Mouse (Mus musculus): ENCODE measurements at regions not wholly inside any gene's neighbourhood (a gene's known extent, or its start where the extent isn't known, plus 50 kb on each side); places are given as distances from the start of the nearest gene placed in this dataset.

DNA sequence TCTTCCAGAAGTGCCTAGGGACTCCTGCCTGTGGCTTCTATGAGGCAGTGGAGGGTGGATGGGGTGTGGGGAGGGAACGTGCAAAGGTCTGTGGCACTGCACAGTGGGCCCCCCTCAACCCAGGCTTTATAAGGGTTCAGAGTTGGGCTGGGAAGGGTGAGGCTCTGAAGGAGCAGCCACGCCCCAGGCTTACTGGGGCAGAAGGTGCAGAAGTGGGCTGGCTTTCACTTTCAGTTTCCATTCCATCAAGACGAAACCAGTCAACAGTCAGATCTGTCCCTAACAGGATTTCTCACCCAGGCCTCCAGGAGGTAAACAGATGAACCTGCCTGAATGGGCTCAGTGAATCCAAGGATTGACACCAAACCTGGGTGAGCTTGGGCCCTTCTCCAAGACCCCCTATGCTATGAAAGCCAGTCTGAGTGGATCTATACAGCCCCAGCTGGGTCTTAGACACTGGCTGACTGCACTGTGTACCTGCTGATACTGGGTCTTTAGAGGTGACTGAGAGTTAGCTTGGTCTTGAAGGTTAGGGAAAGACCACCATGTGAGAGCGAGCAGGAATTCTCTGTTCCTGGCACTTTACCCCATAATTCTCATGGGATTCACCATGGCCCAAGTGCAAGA, 93.9 kb upstream of the Ccnd2 start:
- TF ChIP-seq CTCF (IDR thresholded peaks at IDR 0.05; ENCODE audit: low read depth): no peak
- no peak for TF ChIP-seq EP300 (optimal IDR thresholded peaks at IDR 0.05)

Data from stomach, postnatal 0 days (tissue).